Mouse (Mus musculus) thymus, adult 2 months (tissue): ENCODE measurements around the gene Prame. TPM values are rescaled to one million over a fixed set of nuclear protein-coding genes. Genes with fewer than 3 reads are reported as not detected.
"Not testable (repeated sequence)": the region's sequence is repeated elsewhere in the genome, so short reads cannot be mapped to it uniquely, and the experiment has no call there.

Experiments
- DNase-seq: peaks from one replicate; pipeline ENCODE4 v3.0.0; 2021
- H3K27ac ChIP-seq: fragments of 200-500 bp; 2 replicates; pipeline ENCODE4 v1.5.1; 2012; ENCODE audit warnings: low read length, control low read depth; ENCODE audit not compliant: control insufficient read depth, insufficient read depth
- H3K27me3 ChIP-seq: fragments of 200-500 bp; 2 replicates; pipeline ENCODE4 v1.6.1; 2012; ENCODE audit warnings: mild to moderate bottlenecking, low read length, moderate library complexity, mixed read lengths; ENCODE audit not compliant: control insufficient read depth, insufficient read depth
- H3K36me3 ChIP-seq: fragments of 200-500 bp; 2 replicates; pipeline ENCODE4 v1.6.1; 2012; ENCODE audit warnings: mild to moderate bottlenecking, low read length, moderate library complexity; ENCODE audit not compliant: control insufficient read depth, insufficient read depth
- H3K4me1 ChIP-seq: fragments of 200-500 bp; replicated peaks from 2 replicates; pipeline ENCODE4 v1.6.1; 2012; ENCODE audit warnings: low read length; ENCODE audit not compliant: control insufficient read depth, insufficient read depth
- H3K4me3 ChIP-seq: fragments of 200-500 bp; 2 replicates; pipeline ENCODE4 v1.5.1; 2012; ENCODE audit warnings: mild to moderate bottlenecking, low read length, control low read depth, moderate library complexity; ENCODE audit not compliant: control insufficient read depth, insufficient read depth
- CTCF ChIP-seq: fragments of 200-500 bp; IDR thresholded peaks from 2 replicates; pipeline ENCODE4 v1.5.1; 2012; ENCODE audit warnings: mild to moderate bottlenecking, control low read depth, low read length, moderate library complexity, borderline replicate concordance; ENCODE audit not compliant: control insufficient read depth, poor library complexity, insufficient read depth; ENCODE audit errors: extremely low read depth
- POLR2A ChIP-seq: fragments of 200-500 bp; IDR thresholded peaks from 2 replicates; pipeline ENCODE4 v1.6.1; 2012; ENCODE audit warnings: mild to moderate bottlenecking, low read length, control low read depth, moderate library complexity; ENCODE audit not compliant: control insufficient read depth, poor library complexity, insufficient read depth; ENCODE audit errors: extremely low read depth
- WGBS: fragments of 180-500 bp; shearing (Covaris S2); methylation state at CpG from one replicate; pipeline ENCODE4 v1.1.7; 2018; 5-methylcytosine and 5-hydroxymethylcytosine counted together
- polyA plus RNA-seq: library from polyadenylated mRNA; depleted of rRNA; stranded (reverse); fragments of >200 nt; gene quantifications from 2 replicates; pipeline ENCODE4 v1.2.3, GENCODE M21; 2012; rRNA removed

Gene Prame
- polyA plus RNA-seq = not detected in 2 replicates

- no peaks in the 10 kb centered on the region for H3K27me3 ChIP-seq
- no peak within 1 kb of the TSS for H3K4me3 ChIP-seq
- H3K36me3 ChIP-seq = no peaks in the 10 kb centered on the region
- no peak for DNase-seq
- no peak within 1 kb of the TSS for H3K27ac ChIP-seq
- 91% methylated on average over 11 of the region's 11 CpGs for WGBS
- no peaks in the 10 kb centered on the region for H3K4me1 ChIP-seq
- TF ChIP-seq CTCF (no peak), POLR2A (no peak)
Measured at GRCm38 (mm10) chrX:135627605-135628004, at the start of gene Prame. Gene Prame (minus strand): TSS chrX:135627705.

DNA sequence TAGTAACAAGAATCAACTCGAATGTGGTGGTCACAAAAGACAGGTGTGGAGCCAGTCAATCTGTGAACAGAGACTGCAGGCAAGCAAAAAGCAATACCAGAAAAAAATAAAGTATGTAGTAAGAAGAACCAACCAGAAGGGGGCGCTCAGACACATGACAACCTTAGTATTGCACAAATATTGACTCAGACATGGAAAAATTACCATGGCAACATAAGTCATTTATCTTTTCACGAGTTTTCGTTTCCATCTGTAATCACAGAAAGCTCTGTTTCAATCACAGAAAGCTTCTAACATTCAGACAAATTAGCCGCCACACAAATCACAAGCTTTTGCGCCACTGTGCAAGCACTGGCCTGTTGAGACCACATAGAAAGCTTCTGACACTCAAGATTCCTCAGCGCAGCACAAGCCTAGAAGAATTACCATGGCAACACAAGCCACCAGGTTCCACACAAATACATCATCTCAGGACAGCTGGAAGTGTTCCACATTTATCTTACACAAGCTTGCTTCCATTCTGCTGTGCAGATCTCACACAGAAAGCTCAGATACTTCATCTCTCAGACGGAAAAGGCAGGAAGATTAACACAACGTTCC is 24.8 kb upstream of the Prame start:
- Histone ChIP-seq H3K27me3 (no peaks in the 10 kb centered on the region), H3K4me3 (no peak overlapping the region), H3K27ac (no peak overlapping the region), H3K36me3 (no peaks in the 10 kb centered on the region), H3K4me1 (no peaks in the 10 kb centered on the region)
- TF ChIP-seq CTCF (no peak), POLR2A (no peak)
- 36% methylated on average over 9 of the region's 9 CpGs for WGBS
- peak; percentile 4 for DNase-seq

DNA sequence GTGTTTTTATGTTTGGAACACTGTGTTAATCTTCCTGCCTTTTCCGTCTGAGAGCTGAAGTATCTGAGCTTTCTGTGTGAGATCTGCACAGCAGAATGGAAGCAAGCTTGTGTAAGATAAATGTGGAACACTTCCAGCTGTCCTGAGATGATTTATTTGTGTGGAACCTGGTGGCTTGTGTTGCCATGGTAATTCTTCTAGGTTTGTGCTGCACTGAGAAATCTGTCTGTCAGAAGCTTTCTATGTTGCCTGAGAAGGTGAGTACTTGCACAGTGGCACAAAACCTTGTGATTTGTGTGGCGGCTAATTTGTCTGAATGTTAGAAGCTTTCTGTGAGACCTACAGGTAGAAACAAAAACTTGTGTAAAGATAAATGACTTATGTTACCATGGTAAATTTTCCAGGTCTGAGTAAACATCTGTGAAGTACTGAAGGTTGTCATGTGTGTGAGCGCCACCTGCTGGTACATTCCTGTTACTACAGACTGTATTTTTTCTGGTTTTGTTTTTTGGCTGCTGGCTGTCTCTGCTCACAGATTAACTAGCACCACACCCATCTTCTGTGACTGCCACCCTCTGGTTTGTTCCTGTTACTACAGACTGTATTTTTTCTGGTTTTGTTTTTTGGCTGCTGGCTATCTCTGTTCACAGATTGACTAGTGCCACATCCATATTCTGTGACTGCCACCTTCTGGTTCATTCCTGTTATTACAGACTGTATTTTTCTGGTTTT is 26.0 kb downstream of the Prame start:
- 56% methylated on average over 3 of the region's 3 CpGs for WGBS
- peak; percentile 35 for DNase-seq

DNA sequence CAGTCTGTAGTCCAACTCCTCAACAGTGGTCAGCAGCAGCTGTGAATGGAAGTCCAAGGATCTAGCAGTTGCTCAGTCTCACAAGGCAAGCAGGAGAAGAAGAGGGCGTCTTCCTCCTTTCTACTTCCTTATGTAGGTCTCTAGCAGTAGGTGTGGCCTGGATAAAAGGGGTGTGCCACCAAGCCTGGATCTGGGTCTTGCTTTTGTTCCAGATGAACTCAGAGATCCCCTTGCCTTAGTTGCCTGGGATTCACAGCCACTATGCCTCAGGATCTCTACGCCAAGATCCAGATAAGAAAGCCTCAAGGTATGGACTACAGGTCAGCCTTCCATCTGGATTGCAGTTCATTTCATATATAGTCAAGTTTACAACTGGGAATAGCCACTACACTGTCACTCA is 28.8 kb downstream of the Prame start, which contains the start of gene Nxf7:
TSS of gene Nxf7 (minus strand) at position 101 of the 400 bp plus-strand sequence.
- H3K27me3 ChIP-seq = no peaks in the 10 kb centered on the region
- TF ChIP-seq POLR2A (no peak), CTCF (no peak)
- DNase-seq = no peak
- 76% methylated on average over 2 of the region's 2 CpGs for WGBS
- no peak within 1 kb of the TSS for H3K27ac ChIP-seq
- no peaks in the 10 kb centered on the region for H3K4me1 ChIP-seq
- no peak within 1 kb of the TSS for H3K4me3 ChIP-seq
- H3K36me3 ChIP-seq = no peaks in the 10 kb centered on the region

More for the DNA sequence above, 26.0 kb downstream of the Prame start:
- not testable (repeated sequence) for H3K36me3 ChIP-seq, H3K27me3 ChIP-seq, H3K4me3 ChIP-seq, H3K4me1 ChIP-seq, H3K27ac ChIP-seq

DNA sequence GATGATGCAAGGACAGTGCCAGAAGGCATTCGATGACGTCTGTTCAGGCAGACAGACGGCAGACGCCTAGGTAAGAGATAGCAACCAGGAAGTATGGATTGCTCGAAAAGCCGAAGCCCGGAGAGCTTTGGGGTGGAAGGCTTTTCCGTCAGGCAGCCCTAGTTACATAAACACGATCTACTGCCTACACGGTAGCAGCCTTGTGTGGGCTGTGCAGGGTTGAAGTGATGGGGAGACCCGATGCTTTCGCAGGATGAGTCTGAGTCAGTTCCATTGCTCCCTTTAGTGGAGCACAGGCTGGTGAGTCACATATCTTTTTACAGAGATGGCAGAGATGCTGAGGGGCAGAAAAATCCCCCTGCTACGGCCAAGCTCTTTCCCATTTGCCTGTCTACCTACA is 29.4 kb downstream of the Prame start:
- no peak for DNase-seq
- H3K36me3 ChIP-seq = no peaks in the 10 kb centered on the region
- TF ChIP-seq CTCF = no peak
- no peak for TF ChIP-seq POLR2A
- WGBS = 85% methylated on average over 13 of the region's 13 CpGs
- no peaks in the 10 kb centered on the region for H3K27me3 ChIP-seq
- H3K4me3 ChIP-seq = no peak overlapping the region
- no peak overlapping the region for H3K27ac ChIP-seq
- no peaks in the 10 kb centered on the region for H3K4me1 ChIP-seq

DNA sequence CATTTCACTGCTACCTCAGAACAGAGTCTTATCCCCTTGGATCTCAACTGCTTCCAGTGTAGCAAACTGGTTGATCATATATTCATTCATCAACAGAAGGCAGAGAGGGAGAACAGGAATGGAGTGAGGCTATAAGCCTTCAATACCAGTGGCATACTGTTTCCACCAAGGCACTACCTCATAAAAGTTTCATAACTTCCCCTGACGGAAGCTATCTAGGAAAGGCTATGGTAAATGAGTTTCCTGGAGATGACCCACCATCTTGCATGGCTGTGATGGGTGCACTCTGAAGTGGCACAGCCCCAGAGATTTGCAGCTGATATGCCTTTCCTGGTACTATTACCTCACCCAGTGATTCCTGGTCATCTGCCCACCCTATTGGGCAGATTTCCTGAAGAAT is 51.1 kb downstream of the Prame start:
- Histone ChIP-seq H3K4me1 (no peaks in the 10 kb centered on the region), H3K27me3 (no peaks in the 10 kb centered on the region), H3K4me3 (no peak overlapping the region), H3K27ac (no peak overlapping the region), H3K36me3 (no peaks in the 10 kb centered on the region)
- TF ChIP-seq CTCF (no peak), POLR2A (no peak)
- DNase-seq = no peak
- 100% methylated on average over 1 of the region's 1 CpGs for WGBS

DNA sequence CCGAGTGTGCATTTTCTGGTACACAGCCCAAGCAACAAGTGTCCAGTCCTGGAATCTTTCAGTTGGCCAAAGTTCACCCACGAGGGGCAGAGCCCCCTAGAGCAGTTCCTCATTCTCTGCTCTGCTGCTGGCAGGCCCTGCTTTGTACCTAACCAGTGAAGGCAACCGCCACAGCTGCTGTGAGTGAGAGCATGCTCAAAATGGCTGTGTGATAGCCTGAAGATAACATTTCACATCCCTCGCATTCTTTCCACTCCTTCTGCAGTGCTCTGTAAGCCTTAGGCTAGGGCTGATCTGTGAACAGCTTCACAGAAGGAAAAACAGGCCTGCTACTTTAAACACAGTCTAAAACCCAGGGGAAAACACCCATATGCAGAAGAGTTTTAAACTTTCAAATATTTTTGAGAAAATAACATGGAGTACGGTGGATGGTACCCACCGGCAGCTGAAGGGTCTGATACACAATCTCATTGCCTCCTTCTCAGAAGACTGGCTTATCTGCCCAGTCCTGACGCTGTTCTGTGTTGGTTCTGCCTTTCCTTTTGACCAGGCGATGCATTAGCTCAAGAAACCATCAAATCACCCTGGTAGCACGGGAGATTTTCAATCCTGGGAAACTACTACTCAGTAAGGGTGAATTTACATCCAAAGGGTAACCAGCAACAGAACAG is 52.4 kb downstream of the Prame start:
- not testable (repeated sequence) for H3K4me3 ChIP-seq, H3K27me3 ChIP-seq, H3K27ac ChIP-seq, DNase-seq, H3K36me3 ChIP-seq, H3K4me1 ChIP-seq
- 74% methylated on average over 9 of the region's 9 CpGs for WGBS

GRCm38 (mm10) chrX:135574261-135574957 is 53.1 kb downstream of the Prame start:
- DNase-seq, H3K4me3 ChIP-seq, H3K27ac ChIP-seq, H3K27me3 ChIP-seq, H3K4me1 ChIP-seq, H3K36me3 ChIP-seq: not testable (repeated sequence)
- 67% methylated on average over 8 of the region's 8 CpGs for WGBS

DNA sequence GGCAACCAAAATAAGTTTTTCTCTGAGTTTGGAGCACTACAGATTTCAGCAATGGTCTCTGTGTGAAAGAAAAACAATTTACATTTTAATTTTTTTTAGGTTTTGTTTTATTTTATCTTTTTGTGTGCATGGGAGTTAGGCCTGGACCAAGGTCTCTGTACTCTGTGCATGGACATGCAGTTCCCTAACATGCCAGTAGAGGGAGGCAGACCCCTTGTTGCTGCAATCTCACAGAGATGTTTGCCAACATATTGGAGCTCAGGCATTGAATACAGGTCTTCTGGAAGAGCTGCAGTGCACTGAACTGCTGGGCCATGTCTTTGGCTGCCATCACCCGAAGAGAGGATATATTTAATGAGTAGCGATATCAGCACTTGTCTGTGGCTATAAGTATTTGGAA is 58.0 kb downstream of the Prame start:
- H3K27ac ChIP-seq, H3K36me3 ChIP-seq, H3K4me3 ChIP-seq, H3K27me3 ChIP-seq, H3K4me1 ChIP-seq: not testable (repeated sequence)
- WGBS = 25% methylated on average over 1 of the region's 2 CpGs
- DNase-seq = peak; percentile 56
